Mouse (Mus musculus) midbrain, embryonic 13.5 days (tissue): ENCODE data around the gene Vps11. TPM values are rescaled to one million over a fixed set of nuclear protein-coding genes. Genes with fewer than 3 reads are reported as not detected.
A peak's percentile ranks its signal among the peaks of the same experiment; 100 is the strongest.

Source experiments
- ATAC-seq: fragments of 200-750 bp; cut with Nextera tagmentation; 2 replicates; pipeline ENCODE4 v1.8.0; 2017; ENCODE audit warnings: mild to moderate bottlenecking, moderate TSS enrichment, moderate library complexity
- H3K27ac ChIP-seq: fragments of 300-500 bp; sonication (generic); 2 replicates; pipeline ENCODE4 v1.5.1; 2015; ENCODE audit warnings: inconsistent platforms, mild to moderate bottlenecking, moderate library complexity
- H3K27me3 ChIP-seq: fragments of 300-500 bp; sonication (generic); 2 replicates; pipeline ENCODE4 v1.6.1; 2015; ENCODE audit warnings: mild to moderate bottlenecking, inconsistent platforms
- H3K36me3 ChIP-seq: fragments of 300-500 bp; sonication (generic); 2 replicates; pipeline ENCODE4 v1.6.1; 2015; ENCODE audit warnings: mild to moderate bottlenecking, inconsistent platforms
- H3K4me1 ChIP-seq: fragments of 300-500 bp; sonication (generic); replicated peaks from 2 replicates; pipeline ENCODE4 v1.6.1; 2015; ENCODE audit warnings: inconsistent platforms
- H3K4me2 ChIP-seq: fragments of 300-500 bp; sonication (generic); replicated peaks from 2 replicates; pipeline ENCODE4 v1.6.1; 2015; ENCODE audit warnings: moderate library complexity, mild to moderate bottlenecking, inconsistent platforms
- H3K4me3 ChIP-seq: fragments of 300-500 bp; sonication (generic); replicated peaks from 2 replicates; pipeline ENCODE4 v1.5.1; 2015; ENCODE audit warnings: mild to moderate bottlenecking, inconsistent platforms
- H3K9ac ChIP-seq: fragments of 300-500 bp; sonication (generic); replicated peaks from 2 replicates; pipeline ENCODE4 v1.6.1; 2015; ENCODE audit warnings: mild to moderate bottlenecking, inconsistent platforms
- H3K9me3 ChIP-seq: fragments of 300-500 bp; sonication (generic); 2 replicates; pipeline ENCODE4 v1.6.1; 2016; ENCODE audit warnings: mild to moderate bottlenecking, inconsistent platforms
- WGBS: fragments of 180-500 bp; shearing (Covaris S2); methylation state at CpG from one replicate; pipeline ENCODE4 v1.1.7; 2015; 5-methylcytosine and 5-hydroxymethylcytosine counted together
- polyA plus RNA-seq: library from polyadenylated mRNA; unstranded; fragments of >200 nt; fragmentation: Nextera tagmentation; extraction: Ambion mirVana; gene quantifications from 2 replicates; pipeline ENCODE4 v1.2.1, GENCODE M21; 2015

Vps11 gene
- polyA plus RNA-seq, 1 experiment from 2014 or later: 41.2 TPM

DNA sequence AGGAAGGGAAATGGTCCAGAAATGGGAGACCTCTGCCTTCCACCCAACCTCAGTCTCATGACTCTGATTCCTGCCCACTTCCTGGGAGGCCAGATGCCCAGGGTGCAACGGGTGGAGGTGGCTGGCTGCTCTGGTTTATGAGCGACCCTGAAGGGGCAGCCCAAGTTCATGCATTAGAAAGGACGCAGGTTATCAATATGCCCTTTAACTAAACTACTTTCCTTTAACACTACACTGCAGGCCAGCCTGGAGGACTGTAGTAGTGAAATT is 42.7 kb downstream of the Vps11 start:
- peak overlapping the region; percentile 98 for H3K9ac ChIP-seq
- 36% methylated on average over 3 of the region's 3 CpGs for WGBS
- H3K9me3 ChIP-seq: no peaks in the 10 kb centered on the region
- H3K27me3 ChIP-seq: no peaks in the 10 kb centered on the region
- no peak for ATAC-seq
- H3K4me2 ChIP-seq: peak overlapping the region; percentile 93
- peaks cover 33% of the 10 kb centered on the region for H3K36me3 ChIP-seq
- H3K4me3 ChIP-seq: peak overlapping the region; percentile 98
- H3K4me1 ChIP-seq: peaks cover 33% of the 10 kb centered on the region
- H3K27ac ChIP-seq: no peak overlapping the region

DNA sequence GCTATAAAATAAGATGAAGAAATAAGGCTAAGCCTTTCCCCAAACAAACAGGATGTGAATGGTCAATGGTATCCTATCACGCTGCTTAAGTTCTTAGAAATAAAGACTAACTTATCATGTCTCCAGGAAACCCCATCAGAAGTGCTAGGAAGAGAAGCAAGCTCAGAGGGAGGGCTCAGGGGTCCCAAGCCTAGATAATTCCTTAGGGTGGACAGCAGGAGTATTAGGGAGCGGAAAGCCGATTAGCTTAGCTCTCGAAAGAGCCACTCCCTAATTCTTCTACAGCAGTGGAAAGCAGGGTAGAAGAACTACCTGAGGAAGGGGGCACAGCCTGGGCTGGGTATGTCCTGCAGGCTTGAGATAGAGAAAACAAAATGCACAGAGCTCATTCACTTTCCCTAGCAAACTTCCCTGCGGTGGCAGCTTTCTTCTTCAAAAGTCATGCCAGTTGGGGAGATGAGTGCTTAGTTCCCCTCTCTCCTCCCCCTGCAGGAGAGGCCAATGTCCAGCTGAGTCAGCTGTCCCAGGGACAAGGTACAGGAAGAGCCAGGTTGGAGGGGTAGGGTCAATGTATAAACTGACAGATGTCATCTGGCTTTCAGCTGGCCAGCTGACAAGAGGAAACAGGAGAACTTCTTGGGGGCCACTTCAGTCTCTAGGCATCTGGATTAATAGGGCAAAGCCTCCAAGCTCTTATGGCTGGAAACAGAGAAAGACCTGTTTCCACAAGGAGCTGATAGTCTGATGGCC is 43.2 kb downstream of the Vps11 start:
- no peaks in the 10 kb centered on the region for H3K9me3 ChIP-seq
- H3K36me3 ChIP-seq: peaks cover 38% of the 10 kb centered on the region
- no peak for ATAC-seq
- H3K27ac ChIP-seq: no peak overlapping the region
- H3K27me3 ChIP-seq: no peaks in the 10 kb centered on the region
- H3K4me3 ChIP-seq: peak overlapping the region; percentile 98
- H3K4me2 ChIP-seq: peak overlapping the region; percentile 93
- peaks cover 33% of the 10 kb centered on the region for H3K4me1 ChIP-seq
- WGBS: 41% methylated on average over 5 of the region's 5 CpGs
- peak overlapping the region; percentile 98 for H3K9ac ChIP-seq

DNA sequence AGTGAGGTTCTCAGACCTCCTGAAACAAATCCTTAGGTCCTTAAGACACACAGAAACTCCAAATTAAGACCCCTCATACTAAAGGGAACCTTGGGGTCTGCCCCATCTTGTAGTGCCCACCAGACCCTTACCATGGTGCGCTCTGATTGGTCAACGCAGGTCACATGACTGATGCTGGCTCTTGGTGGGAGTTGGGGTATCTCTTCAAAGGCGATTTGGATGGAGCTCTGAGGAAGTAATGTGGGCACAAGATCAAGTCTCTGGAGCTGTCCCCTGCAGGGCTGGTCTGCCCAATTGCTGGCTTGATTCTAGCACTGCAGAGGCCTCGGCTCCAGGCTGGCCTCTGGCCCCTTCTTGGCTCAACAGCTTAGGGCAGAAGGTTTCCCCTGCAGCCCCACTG is 44.0 kb downstream of the Vps11 start:
- Histone ChIP-seq H3K36me3 (peaks cover 42% of the 10 kb centered on the region), H3K27ac (no peak overlapping the region), H3K27me3 (no peaks in the 10 kb centered on the region), H3K9me3 (no peaks in the 10 kb centered on the region), H3K4me3 (0 out of 2 replicates have a peak overlapping the region, but pooled peaks have one; percentile 98), H3K4me1 (peaks cover 33% of the 10 kb centered on the region), H3K4me2 (peak overlapping the region; percentile 93), H3K9ac (peak overlapping the region; percentile 98; the same call in 1 of the 2 replicates)
- 66% methylated on average over 4 of the region's 4 CpGs for WGBS
- no peak for ATAC-seq

DNA sequence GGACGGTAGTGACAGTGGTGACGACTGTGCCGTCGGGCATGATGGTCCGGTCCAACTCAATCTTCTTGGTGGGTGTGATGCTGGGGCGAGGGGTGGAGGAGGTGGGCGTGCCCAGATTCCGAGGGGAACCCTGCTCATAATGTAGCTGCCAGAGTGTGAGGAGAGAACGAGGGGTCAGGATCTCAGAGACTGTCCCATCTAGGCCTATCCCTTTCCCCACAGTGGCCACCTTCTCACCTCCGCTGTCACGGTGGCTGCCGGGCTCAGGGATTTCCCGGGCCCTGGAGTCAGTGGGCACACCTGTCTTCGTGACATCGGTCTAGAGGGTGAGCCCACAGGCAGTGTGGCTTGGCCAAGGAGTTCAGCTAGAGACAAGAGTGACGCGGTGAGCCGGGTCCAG is 46.6 kb downstream of the Vps11 start:
- Histone ChIP-seq H3K27ac (no peak overlapping the region), H3K4me1 (peaks cover 36% of the 10 kb centered on the region), H3K36me3 (peaks cover 56% of the 10 kb centered on the region), H3K27me3 (0 out of 2 replicates have a peak, but pooled peaks cover 3% of the 10 kb centered on the region), H3K4me3 (no peak overlapping the region), H3K9me3 (no peaks in the 10 kb centered on the region), H3K4me2 (no peak overlapping the region), H3K9ac (no peak overlapping the region)
- 93% methylated on average over 18 of the region's 18 CpGs for whole genome bisulfite sequencing
- no peak for ATAC-seq

DNA sequence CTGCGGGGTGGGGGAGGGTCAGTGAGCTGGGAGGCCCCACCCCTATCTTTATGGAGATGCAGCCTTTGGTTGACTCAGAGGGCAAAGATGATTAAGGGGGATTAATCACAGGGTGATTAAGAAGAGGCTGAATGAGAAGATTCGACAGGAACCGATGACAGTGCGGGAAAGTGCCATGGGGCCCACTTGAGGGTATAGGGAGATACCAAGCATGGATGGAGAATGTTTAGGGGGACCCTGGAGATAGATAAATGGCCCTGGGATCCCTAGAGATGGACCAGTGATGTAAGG is 47.3 kb downstream of the Vps11 start:
- no peak overlapping the region for H3K4me3 ChIP-seq
- H3K9ac ChIP-seq: no peak overlapping the region
- H3K36me3 ChIP-seq: peaks cover 58% of the 10 kb centered on the region

DNA sequence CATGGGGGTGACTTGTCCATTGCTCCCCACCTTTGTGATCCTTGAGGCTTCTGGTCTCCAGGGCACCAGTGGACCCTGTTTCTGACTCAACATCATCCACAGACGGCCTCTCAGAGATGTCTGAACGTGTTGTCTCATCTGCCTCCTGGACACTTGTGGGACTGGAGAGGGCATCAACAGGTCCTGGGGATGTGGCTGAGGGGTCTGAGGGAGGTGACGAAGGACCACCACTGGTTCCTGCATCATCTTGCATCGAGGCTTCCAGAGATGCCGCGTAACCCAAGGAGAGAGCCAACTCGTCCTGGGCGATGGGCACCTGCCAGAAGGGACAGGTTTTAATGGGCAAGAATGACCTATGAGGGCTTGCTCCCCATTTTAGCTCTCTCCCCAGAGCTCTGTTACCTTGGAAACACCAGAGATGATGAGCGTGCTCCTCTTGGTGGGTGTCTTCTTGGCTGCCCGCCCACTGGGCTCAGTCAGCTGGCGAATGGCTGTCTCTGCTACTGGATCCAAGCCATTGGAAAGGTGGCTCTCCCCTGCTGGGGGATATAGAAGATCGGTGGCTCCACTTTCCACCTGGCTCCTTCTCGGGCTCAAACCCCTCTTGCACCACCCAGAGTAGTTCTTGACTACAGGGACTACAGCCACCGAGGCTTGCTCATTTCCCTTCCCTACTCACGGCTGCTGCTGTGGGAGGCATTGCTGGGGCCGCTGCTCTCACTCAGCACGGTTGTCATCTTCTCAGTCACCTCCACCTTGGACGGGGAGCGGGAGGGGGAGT is 47.8 kb downstream of the Vps11 start:
- H3K27ac ChIP-seq: no peak overlapping the region
- no peak for ATAC-seq
- H3K9me3 ChIP-seq: no peaks in the 10 kb centered on the region
- 0 out of 2 replicates have a peak, but pooled peaks cover 3% of the 10 kb centered on the region for H3K27me3 ChIP-seq
- peaks cover 58% of the 10 kb centered on the region for H3K36me3 ChIP-seq
- H3K4me1 ChIP-seq: peaks cover 28% of the 10 kb centered on the region
- H3K4me2 ChIP-seq: no peak overlapping the region
- WGBS: 72% methylated on average over 19 of the region's 19 CpGs
- no peak overlapping the region for H3K4me3 ChIP-seq
- no peak overlapping the region for H3K9ac ChIP-seq

More for the DNA sequence above, 47.3 kb downstream of the Vps11 start:
- no peak for ATAC-seq
- Histone ChIP-seq H3K27me3 (0 out of 2 replicates have a peak, but pooled peaks cover 3% of the 10 kb centered on the region), H3K27ac (no peak overlapping the region), H3K4me2 (no peak overlapping the region), H3K4me1 (peaks cover 33% of the 10 kb centered on the region), H3K9me3 (no peaks in the 10 kb centered on the region)
- 57% methylated on average over 4 of the region's 4 CpGs for WGBS

DNA sequence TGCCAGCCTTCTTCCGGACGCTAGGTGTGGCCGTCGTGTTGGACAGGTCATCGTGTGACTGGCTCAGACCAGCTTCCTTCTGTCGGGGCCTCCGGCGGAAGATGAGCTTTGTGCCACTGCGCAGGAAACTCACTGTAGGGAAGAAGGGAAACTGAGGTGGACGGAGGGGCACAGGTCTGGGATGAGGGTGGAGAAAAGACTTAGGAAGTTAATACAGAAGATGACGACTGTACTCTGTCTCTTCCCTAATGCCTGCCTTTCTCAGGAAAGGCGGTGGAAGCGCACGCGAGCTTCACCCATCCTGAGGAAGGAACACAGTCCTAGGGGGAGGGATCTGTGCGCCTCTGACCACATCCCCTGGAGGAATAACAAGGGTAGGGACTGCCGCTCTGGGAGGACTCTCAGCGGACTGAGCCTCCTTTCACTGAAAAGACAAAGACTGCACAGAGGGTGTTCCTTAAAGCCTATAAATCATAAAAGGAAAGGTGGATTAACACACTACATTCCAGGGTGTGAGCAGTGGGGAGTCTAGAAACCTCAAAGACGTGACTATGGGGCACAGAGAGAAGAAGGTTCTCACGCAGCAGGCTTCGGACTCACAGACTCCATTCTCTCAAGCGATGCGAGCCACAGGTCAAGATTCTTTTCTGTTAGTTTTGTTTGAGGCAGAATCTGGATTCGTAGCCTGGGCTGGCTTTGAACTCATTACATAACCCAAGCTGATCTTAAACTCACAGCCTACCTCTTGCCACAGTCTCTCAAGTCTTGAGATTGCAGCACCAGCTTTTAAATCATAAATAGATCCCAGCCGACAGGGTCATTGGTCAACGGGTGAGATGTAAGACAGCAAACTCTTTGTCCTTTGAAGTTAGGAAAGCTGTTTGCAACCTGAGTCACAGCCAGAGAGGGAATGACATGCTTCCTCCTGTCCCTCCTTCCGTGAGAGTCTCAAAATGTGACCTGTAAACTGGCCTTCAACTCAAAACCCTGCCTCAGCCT is 50.0 kb downstream of the Vps11 start:
- peak overlapping the region; percentile 44; the same call in 1 of the 2 replicates for H3K27ac ChIP-seq
- peaks cover 52% of the 10 kb centered on the region for H3K36me3 ChIP-seq
- ATAC-seq: peak; percentile 41; the same call in 1 of the 2 replicates
- no peak overlapping the region for H3K4me3 ChIP-seq
- H3K9me3 ChIP-seq: no peaks in the 10 kb centered on the region
- H3K27me3 ChIP-seq: 0 out of 2 replicates have a peak, but pooled peaks cover 3% of the 10 kb centered on the region
- WGBS: 3% methylated on average over 27 of the region's 27 CpGs
- 0 out of 2 replicates have a peak overlapping the region, but pooled peaks have one; percentile 12 for H3K4me2 ChIP-seq
- H3K4me1 ChIP-seq: peaks cover 12% of the 10 kb centered on the region
- 0 out of 2 replicates have a peak overlapping the region, but pooled peaks have one; percentile 36 for H3K9ac ChIP-seq

DNA sequence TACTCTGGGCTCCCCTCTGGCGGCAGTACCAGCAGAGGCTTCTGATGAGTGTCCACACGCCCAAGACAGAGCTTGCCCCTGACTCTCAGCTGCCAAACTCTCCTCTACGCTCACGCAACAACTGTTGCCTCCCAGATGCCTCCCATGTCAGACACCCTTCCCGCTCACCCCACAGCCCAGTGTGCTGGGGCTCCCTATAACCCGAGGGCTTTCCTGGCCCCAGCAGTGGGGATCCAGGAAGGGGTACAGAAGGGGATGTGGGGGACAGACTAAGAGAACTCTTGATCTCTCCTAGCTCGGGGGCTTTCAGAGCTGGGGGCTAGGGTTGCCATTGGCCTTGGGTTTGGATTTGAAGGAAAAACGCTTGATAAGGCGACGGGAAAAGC is 50.7 kb downstream of the Vps11 start:
- H3K27ac ChIP-seq: no peak overlapping the region; the same call in 1 of the 2 replicates
- no peak for ATAC-seq

DNA sequence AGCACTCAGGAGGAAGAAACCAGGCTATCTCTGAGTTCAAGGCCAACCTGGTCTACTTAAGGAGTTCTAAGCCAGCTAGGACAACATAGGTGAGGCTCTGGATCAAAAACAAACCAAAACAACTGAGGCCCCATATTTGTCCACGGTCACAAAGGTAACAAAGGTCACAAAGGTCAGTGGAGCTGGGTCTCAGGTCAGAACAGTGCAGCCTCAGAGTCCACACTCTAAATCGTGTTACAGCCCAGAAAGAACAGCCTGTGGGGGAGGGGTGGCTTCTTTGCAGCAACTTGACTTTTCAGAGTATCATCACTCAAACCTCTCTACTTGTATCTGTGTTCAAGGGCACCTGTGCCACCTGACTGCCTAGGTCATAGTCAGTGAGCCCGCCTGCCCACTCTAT is 51.7 kb downstream of the Vps11 start:
- Histone ChIP-seq H3K9me3 (no peaks in the 10 kb centered on the region), H3K4me2 (no peak overlapping the region), H3K4me3 (no peak overlapping the region), H3K9ac (no peak overlapping the region), H3K27me3 (0 out of 2 replicates have a peak, but pooled peaks cover 3% of the 10 kb centered on the region), H3K4me1 (peaks cover 14% of the 10 kb centered on the region), H3K36me3 (peaks cover 35% of the 10 kb centered on the region), H3K27ac (no peak overlapping the region)
- 66% methylated on average over 3 of the region's 3 CpGs for WGBS
- ATAC-seq: no peak

More for the DNA sequence above, 50.7 kb downstream of the Vps11 start:
- WGBS: 27% methylated on average over 10 of the region's 10 CpGs
- Histone ChIP-seq H3K9ac (0 out of 2 replicates have a peak overlapping the region, but pooled peaks have one; percentile 36), H3K27me3 (0 out of 2 replicates have a peak, but pooled peaks cover 3% of the 10 kb centered on the region), H3K4me3 (no peak overlapping the region), H3K9me3 (no peaks in the 10 kb centered on the region), H3K4me1 (peaks cover 12% of the 10 kb centered on the region), H3K4me2 (no peak overlapping the region), H3K36me3 (peaks cover 45% of the 10 kb centered on the region)

DNA sequence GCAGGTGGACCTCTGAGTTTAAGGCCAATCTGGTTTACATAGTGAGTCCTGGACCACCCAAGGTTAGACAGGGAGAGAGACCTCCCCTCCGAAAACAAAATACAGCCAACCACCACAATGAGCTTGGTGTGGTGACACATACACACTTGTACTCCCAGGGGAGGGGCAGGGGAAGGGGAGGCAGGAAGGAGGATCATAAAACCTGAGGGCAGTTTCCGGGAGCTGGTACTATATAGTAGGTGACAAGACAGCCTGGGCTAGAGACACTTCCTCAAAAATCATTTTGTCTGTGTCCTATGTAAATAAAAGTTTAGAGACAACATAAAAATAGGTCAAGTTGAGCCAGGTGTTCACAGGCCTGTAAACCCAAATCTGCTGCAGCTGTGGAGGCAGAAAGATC is 54.2 kb downstream of the Vps11 start:
- WGBS: 92% methylated on average over 2 of the region's 2 CpGs
- ATAC-seq: no peak
- 0 out of 2 replicates have a peak, but pooled peaks cover 3% of the 10 kb centered on the region for H3K27me3 ChIP-seq
- H3K36me3 ChIP-seq: peaks cover 22% of the 10 kb centered on the region
- no peak overlapping the region for H3K4me3 ChIP-seq
- H3K27ac ChIP-seq: no peak overlapping the region
- no peaks in the 10 kb centered on the region for H3K9me3 ChIP-seq
- peaks cover 26% of the 10 kb centered on the region for H3K4me1 ChIP-seq
- no peak overlapping the region for H3K4me2 ChIP-seq
- no peak overlapping the region for H3K9ac ChIP-seq

DNA sequence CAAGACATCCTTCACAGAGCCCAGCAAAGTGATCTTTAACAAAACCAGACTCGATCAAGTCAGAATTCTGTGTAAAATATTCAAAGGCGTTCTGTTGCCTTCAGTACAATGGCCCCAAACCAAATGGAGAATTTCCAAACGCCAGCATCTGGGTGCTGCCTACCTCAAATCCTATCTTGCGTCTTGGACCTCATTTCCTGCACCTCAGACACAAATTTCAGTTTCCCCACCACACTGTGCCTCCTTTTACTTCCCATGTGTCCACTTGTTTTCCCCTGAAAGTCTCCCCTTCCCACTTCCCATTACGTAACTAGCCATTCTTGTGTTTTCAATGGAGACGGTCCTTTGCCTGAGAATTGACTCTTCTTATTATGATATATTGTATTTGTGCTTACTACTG is 54.9 kb downstream of the Vps11 start:
- peaks cover 26% of the 10 kb centered on the region for H3K36me3 ChIP-seq
- no peak overlapping the region for H3K9ac ChIP-seq
- H3K4me2 ChIP-seq: no peak overlapping the region
- ATAC-seq: no peak
- WGBS: 86% methylated on average over 6 of the region's 6 CpGs
- no peak overlapping the region for H3K4me3 ChIP-seq
- no peak overlapping the region for H3K27ac ChIP-seq
- peaks cover 21% of the 10 kb centered on the region for H3K4me1 ChIP-seq
- 0 out of 2 replicates have a peak, but pooled peaks cover 3% of the 10 kb centered on the region for H3K27me3 ChIP-seq
- no peaks in the 10 kb centered on the region for H3K9me3 ChIP-seq
